Mouse (Mus musculus): Measurements from ENCODE around the gene Nutf2. TPM values are rescaled to one million over a fixed set of nuclear protein-coding genes. Genes with fewer than 3 reads are reported as not detected.

The Nutf2 gene
- polyA plus RNA-seq, 1 experiment, result 111 TPM

GRCm38 (mm10) chr8:105889756-105890465 lies 29.5 kb downstream of the Nutf2 start:
- DNase-seq, result peak in 1 of 2 experiments; percentile 43
- peaks cover 6% of the 10 kb centered on the region; the same call in 1 of the 2 replicates for H3K4me1 ChIP-seq (ENCODE audit: control insufficient read depth, insufficient read depth, low read length)
- H3K27ac ChIP-seq (ENCODE audit: insufficient read depth, low read length), result no peak overlapping the region
- no peak overlapping the region for H3K4me3 ChIP-seq (replicated peaks; ENCODE audit: insufficient read depth, low read depth, low read length)
- H3K27me3 ChIP-seq (ENCODE audit: control insufficient read depth, insufficient read depth, low read length), result no peaks in the 10 kb centered on the region
- TF ChIP-seq POLR2A (IDR thresholded peaks at IDR 0.05; ENCODE audit: borderline replicate concordance, insufficient read depth, low read length) (no peak), CTCF (IDR thresholded peaks at IDR 0.05; ENCODE audit: borderline replicate concordance, insufficient read depth, low read depth, low read length) (no peak)
- 23% methylated on average over 12 of the region's 12 CpGs for WGBS

GRCm38 (mm10) chr8:105890870-105891269 lies 30.5 kb downstream of the Nutf2 start:
- no peak overlapping the region for H3K27ac ChIP-seq (ENCODE audit: insufficient read depth, low read length)

GRCm38 (mm10) chr8:105892432-105892831 lies 32.1 kb downstream of the Nutf2 start:
- TF ChIP-seq CTCF (IDR thresholded peaks at IDR 0.05; ENCODE audit: borderline replicate concordance, insufficient read depth, low read depth, low read length), result peak; percentile 45; the same call in 1 of the 2 replicates
- no peak for TF ChIP-seq POLR2A (IDR thresholded peaks at IDR 0.05; ENCODE audit: borderline replicate concordance, insufficient read depth, low read length)
- Histone ChIP-seq H3K4me3 (replicated peaks; ENCODE audit: insufficient read depth, low read depth, low read length) (no peak overlapping the region), H3K27me3 (ENCODE audit: control insufficient read depth, insufficient read depth, low read length) (no peaks in the 10 kb centered on the region), H3K27ac (ENCODE audit: insufficient read depth, low read length) (no peak overlapping the region), H3K4me1 (ENCODE audit: control insufficient read depth, insufficient read depth, low read length) (peaks cover 6% of the 10 kb centered on the region; the same call in 1 of the 2 replicates)
- no peak for DNase-seq
- 68% methylated on average over 6 of the region's 6 CpGs for WGBS

More at GRCm38 (mm10) chr8:105890870-105891269, 30.5 kb downstream of the Nutf2 start:
- WGBS, result 26% methylated on average over 6 of the region's 6 CpGs
- peaks cover 6% of the 10 kb centered on the region; the same call in 1 of the 2 replicates for H3K4me1 ChIP-seq (ENCODE audit: control insufficient read depth, insufficient read depth, low read length)
- H3K27me3 ChIP-seq (ENCODE audit: control insufficient read depth, insufficient read depth, low read length), result no peaks in the 10 kb centered on the region
- TF ChIP-seq POLR2A (IDR thresholded peaks at IDR 0.05; ENCODE audit: borderline replicate concordance, insufficient read depth, low read length) (no peak), CTCF (IDR thresholded peaks at IDR 0.05; ENCODE audit: borderline replicate concordance, insufficient read depth, low read depth, low read length) (no peak)
- no peak for DNase-seq
- no peak overlapping the region for H3K4me3 ChIP-seq (replicated peaks; ENCODE audit: insufficient read depth, low read depth, low read length)

GRCm38 (mm10) chr8:105893339-105893738 lies 33.0 kb downstream of the Nutf2 start, which contains the start of gene Nrn1l:
Gene Nrn1l, plus strand, starts transcription at chr8:105893567.
- no peak within 1 kb of the TSS for H3K27ac ChIP-seq (ENCODE audit: insufficient read depth, low read length)
- no peak for TF ChIP-seq CTCF (IDR thresholded peaks at IDR 0.05; ENCODE audit: borderline replicate concordance, insufficient read depth, low read depth, low read length)
- no peak for TF ChIP-seq POLR2A (IDR thresholded peaks at IDR 0.05; ENCODE audit: borderline replicate concordance, insufficient read depth, low read length)
- H3K4me3 ChIP-seq (replicated peaks; ENCODE audit: insufficient read depth, low read depth, low read length), result no peak within 1 kb of the TSS
- DNase-seq, result peak; percentile 43 to 59
- WGBS, result 19% methylated on average over 11 of the region's 11 CpGs
- peaks cover 6% of the 10 kb centered on the region; the same call in 1 of the 2 replicates for H3K4me1 ChIP-seq (ENCODE audit: control insufficient read depth, insufficient read depth, low read length)
- no peaks in the 10 kb centered on the region for H3K27me3 ChIP-seq (ENCODE audit: control insufficient read depth, insufficient read depth, low read length)

DNA sequence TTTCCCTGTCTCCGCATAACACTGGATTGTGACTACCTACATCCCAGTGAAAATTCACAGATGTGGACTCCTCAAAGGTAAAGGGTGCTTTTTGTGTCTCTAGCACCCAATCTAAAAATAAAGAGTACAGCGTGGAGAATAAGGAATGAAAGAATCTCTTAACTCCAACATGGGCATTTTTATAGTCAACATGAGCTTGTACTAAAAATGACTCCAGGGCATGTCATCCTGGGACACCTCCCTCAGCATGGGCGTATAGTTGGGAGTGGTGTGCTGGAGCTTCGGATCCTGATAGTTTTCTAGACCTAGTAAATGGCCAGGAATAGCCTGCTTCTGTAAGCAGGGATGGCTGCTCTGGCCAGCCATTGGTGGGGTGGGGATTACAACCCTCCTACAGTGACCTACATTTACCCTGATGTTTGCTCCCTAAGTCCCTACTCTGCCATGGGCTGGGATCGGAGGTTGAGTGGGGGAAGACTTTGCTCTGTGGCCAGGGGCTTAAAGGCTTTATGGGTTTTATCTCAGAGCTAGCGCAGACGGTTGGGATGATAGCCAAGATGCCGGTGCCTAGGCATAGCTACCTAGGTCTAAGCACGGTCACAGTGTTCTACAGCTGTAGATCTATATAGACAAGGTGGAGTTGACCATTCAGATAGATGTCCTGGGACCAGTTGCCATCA lies 37.6 kb downstream of the Nutf2 start:
- 78% methylated on average over 9 of the region's 9 CpGs for WGBS
- no peaks in the 10 kb centered on the region for H3K27me3 ChIP-seq (ENCODE audit: control insufficient read depth, insufficient read depth, low read length)
- TF ChIP-seq POLR2A (IDR thresholded peaks at IDR 0.05; ENCODE audit: borderline replicate concordance, insufficient read depth, low read length), result no peak
- no peak for TF ChIP-seq CTCF (IDR thresholded peaks at IDR 0.05; ENCODE audit: borderline replicate concordance, insufficient read depth, low read depth, low read length)
- H3K4me1 ChIP-seq (ENCODE audit: control insufficient read depth, insufficient read depth, low read length), result no peaks in the 10 kb centered on the region
- no peak overlapping the region for H3K27ac ChIP-seq (ENCODE audit: insufficient read depth, low read length)
- no peak for DNase-seq
- no peak overlapping the region for H3K4me3 ChIP-seq (replicated peaks; ENCODE audit: insufficient read depth, low read depth, low read length)

DNA sequence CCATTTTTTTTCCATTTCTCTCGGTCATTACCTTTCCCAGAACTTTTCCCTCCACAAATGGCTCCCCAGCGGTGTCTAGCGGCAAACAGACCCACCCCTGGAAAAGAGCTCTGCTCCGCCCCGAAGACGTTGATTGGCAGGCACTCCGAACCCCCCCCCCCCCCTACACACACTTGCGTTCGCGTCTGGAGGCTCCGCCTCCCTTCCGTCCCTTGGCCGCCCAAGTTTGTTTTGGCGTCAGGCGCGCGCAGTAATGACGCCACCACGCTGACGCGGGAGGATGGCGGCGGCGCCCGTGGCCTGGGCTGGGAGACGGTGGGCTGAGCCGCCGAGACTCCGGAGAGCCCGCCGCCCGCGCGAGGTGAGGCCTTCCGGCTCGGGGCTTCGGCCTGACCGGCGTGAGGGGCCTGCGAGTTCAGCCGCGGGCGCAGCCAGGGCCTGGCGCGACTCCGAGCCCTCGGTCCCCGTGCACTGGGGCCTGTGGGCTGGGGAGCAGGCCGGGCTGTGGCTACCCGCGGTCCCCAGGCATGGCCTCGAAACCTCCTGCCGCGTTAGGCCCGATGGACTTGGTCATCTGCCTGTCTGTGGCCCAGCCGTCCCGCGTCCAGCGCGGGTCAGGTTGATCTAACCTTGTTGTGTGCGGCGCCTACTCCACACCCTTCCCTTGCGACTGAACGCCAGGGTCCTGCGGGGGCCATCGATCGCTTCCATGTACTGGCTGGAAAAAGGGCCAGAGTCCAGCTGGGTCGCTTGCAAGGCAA lies 40.0 kb downstream of the Nutf2 start, which contains the start of gene Pskh1:
Pskh1 (plus strand) TSS at position 262 of the 761 bp plus-strand sequence.
- TF ChIP-seq CTCF (IDR thresholded peaks at IDR 0.05; ENCODE audit: borderline replicate concordance, insufficient read depth, low read depth, low read length) (no peak), POLR2A (IDR thresholded peaks at IDR 0.05; ENCODE audit: borderline replicate concordance, insufficient read depth, low read length) (peak; percentile 81)
- Histone ChIP-seq H3K27ac (ENCODE audit: insufficient read depth, low read length) (peak within 1 kb of the TSS; percentile 94), H3K4me1 (ENCODE audit: control insufficient read depth, insufficient read depth, low read length) (no peaks in the 10 kb centered on the region), H3K4me3 (replicated peaks; ENCODE audit: insufficient read depth, low read depth, low read length) (peak within 1 kb of the TSS; percentile 66), H3K27me3 (ENCODE audit: control insufficient read depth, insufficient read depth, low read length) (no peaks in the 10 kb centered on the region)
- peak; percentile 93 to 95 for DNase-seq
- under 1% methylated on average over 68 of the region's 68 CpGs for WGBS

GRCm38 (mm10) chr8:105900941-105901616 lies 40.7 kb downstream of the Nutf2 start:
- no peak for DNase-seq
- H3K27me3 ChIP-seq (ENCODE audit: control insufficient read depth, insufficient read depth, low read length), result no peaks in the 10 kb centered on the region
- H3K27ac ChIP-seq (ENCODE audit: insufficient read depth, low read length), result peak overlapping the region; percentile 94
- WGBS, result 28% methylated on average over 16 of the region's 16 CpGs
- no peaks in the 10 kb centered on the region for H3K4me1 ChIP-seq (ENCODE audit: control insufficient read depth, insufficient read depth, low read length)
- H3K4me3 ChIP-seq (replicated peaks; ENCODE audit: insufficient read depth, low read depth, low read length), result peak overlapping the region; percentile 66
- TF ChIP-seq CTCF (IDR thresholded peaks at IDR 0.05; ENCODE audit: borderline replicate concordance, insufficient read depth, low read depth, low read length) (no peak), POLR2A (IDR thresholded peaks at IDR 0.05; ENCODE audit: borderline replicate concordance, insufficient read depth, low read length) (no peak)
